Mouse (Mus musculus): Measurements from ENCODE around the gene Krt33a.

DNA sequence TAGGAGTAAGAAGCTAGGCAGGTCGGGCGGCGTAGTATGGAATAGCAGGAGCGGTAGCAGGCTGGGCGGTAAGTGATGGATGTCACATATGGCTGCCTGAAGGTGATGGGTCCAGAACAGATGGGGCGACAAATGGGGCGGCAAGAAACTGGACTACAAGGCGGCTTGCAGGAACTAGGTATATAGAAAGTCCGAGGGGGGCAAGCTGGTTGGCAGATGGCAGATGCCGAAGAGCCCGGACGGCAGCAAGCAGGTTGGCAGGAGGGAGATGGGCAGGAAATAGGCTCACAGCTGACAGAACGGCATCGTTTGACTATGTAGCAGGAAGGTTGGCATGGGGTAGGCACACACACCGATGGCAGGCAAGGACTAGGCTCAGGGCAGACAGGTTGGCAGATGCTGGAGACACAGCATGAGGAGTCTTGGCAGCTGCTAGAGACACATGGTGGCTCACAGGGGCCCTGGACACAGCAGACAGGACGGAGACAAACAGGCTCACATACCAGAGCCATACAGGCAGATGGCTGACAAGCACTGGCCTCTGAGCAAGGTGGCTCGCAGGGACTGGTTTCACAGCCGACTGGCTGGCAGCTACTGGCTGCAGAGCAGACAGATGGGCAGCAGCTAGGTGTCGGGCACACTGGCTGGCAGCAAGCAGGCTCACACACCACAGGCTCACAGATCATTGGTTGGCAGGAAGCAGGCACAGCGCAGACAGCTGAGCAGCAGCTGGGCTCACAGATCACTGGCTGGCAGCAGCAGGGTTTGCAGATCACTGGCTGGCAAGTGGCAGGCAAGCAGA is 30.5 kb downstream of the Krt33a start:
- TF ChIP-seq EP300 (optimal IDR thresholded peaks at IDR 0.05), result no peak
- TF ChIP-seq CTCF (IDR thresholded peaks at IDR 0.05; ENCODE audit: low read depth), result no peak
